Mouse (Mus musculus): ENCODE results near the gene Mef2a. TPM values are rescaled to one million over a fixed set of nuclear protein-coding genes. Genes with fewer than 3 reads are reported as not detected.

Gene Mef2a
- polyA plus RNA-seq, 1 experiment: 17.5 TPM

DNA sequence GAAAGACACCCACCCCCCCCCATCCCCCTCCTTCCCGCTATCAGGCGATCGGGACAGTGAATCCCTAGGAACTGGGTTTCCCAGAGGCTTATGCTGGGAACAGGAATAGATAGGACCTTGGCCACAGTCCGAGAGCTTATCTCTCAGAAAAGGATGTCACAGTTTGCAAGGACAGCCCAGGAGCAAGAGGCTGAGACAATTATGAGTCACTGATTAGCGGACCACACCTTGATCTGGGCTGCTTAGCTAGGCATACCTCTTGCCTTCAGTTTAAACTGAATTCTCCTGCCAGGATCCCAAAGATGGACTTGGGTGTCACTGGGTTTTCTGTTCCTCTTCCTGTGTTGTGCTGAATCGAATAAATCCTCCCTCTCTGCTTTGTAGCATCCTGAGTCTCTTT lies 156.3 kb downstream of the Mef2a start:
- Histone ChIP-seq H3K27me3 (ENCODE audit: control insufficient read depth, insufficient read depth, low read length) (no peaks in the 10 kb centered on the region), H3K4me1 (ENCODE audit: control insufficient read depth, insufficient read depth, insufficient read length) (no peaks in the 10 kb centered on the region), H3K36me3 (ENCODE audit: control insufficient read depth, insufficient read depth, low read length) (no peaks in the 10 kb centered on the region), H3K27ac (ENCODE audit: insufficient read depth, low read length) (no peak overlapping the region), H3K4me3 (ENCODE audit: extremely low read depth, insufficient read depth, insufficient read length) (no peak overlapping the region)
- WGBS: 73% methylated on average over 6 of the region's 6 CpGs
- no peak for DNase-seq (ENCODE audit: low read depth in 1 of 2, low spot score in 2 of 2)
- no peak for TF ChIP-seq POLR2A (IDR thresholded peaks at IDR 0.05; ENCODE audit: low read depth, low read length)
- no peak for TF ChIP-seq CTCF (IDR thresholded peaks at IDR 0.05; ENCODE audit: extremely low read depth, insufficient read depth, insufficient read length, insufficient replicate concordance)

DNA sequence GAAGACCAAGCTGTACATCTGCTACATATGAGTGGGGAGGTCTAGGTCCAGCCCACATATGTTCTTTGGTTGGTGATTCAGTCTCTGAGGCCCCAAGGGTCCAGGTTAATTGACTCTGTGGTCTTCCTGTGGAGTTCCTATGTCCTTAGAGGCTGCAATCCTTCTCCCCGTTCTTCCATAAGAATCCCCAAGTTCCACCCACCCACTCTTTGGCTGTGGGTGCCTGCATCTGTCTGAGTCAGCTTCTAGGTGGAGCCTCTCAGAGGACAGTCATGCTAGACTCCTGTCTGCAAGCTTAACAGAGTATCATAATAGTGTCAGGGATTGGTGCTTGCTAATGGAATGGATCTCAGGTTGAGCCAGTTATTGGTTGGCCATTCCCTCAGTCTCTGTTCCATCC lies 159.1 kb downstream of the Mef2a start:
- DNase-seq (ENCODE audit: low read depth in 1 of 2, low spot score in 2 of 2): no peak
- 91% methylated on average over 1 of the region's 1 CpGs for WGBS
- H3K27ac ChIP-seq (ENCODE audit: insufficient read depth, low read length): no peak overlapping the region

DNA sequence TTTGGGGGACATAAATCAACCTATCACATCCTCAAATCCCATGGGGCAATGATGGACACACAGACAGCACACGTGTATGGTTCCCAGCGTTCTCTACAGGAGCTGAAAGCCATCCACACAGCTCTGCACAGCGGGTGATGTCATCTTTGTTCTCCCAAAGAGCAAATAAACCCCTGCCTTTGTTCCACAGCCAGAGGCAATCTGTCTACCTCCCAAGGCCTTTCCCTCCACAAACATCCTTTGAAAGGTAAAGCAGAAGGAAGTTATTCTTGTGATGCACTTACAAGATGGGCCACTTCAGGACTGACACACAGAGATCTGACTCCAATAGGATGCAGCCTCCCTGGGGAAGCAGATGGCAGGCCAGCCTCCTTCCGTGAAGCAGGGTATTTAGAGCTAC lies 160.7 kb downstream of the Mef2a start:
- H3K4me1 ChIP-seq (ENCODE audit: control insufficient read depth, insufficient read depth, insufficient read length): no peaks in the 10 kb centered on the region
- H3K27ac ChIP-seq (ENCODE audit: insufficient read depth, low read length): no peak overlapping the region
- no peaks in the 10 kb centered on the region for H3K36me3 ChIP-seq (ENCODE audit: control insufficient read depth, insufficient read depth, low read length)
- TF ChIP-seq CTCF (IDR thresholded peaks at IDR 0.05; ENCODE audit: extremely low read depth, insufficient read depth, insufficient read length, insufficient replicate concordance) (no peak), POLR2A (IDR thresholded peaks at IDR 0.05; ENCODE audit: low read depth, low read length) (no peak)
- DNase-seq (ENCODE audit: low read depth in 1 of 2, low spot score in 2 of 2): no peak
- H3K27me3 ChIP-seq (ENCODE audit: control insufficient read depth, insufficient read depth, low read length): no peaks in the 10 kb centered on the region
- 86% methylated on average over 4 of the region's 4 CpGs for WGBS
- no peak overlapping the region for H3K4me3 ChIP-seq (ENCODE audit: extremely low read depth, insufficient read depth, insufficient read length)

More for the DNA sequence above, 159.1 kb downstream of the Mef2a start:
- Histone ChIP-seq H3K36me3 (ENCODE audit: control insufficient read depth, insufficient read depth, low read length) (no peaks in the 10 kb centered on the region), H3K4me3 (ENCODE audit: extremely low read depth, insufficient read depth, insufficient read length) (no peak overlapping the region), H3K4me1 (ENCODE audit: control insufficient read depth, insufficient read depth, insufficient read length) (no peaks in the 10 kb centered on the region), H3K27me3 (ENCODE audit: control insufficient read depth, insufficient read depth, low read length) (no peaks in the 10 kb centered on the region)
- TF ChIP-seq POLR2A (IDR thresholded peaks at IDR 0.05; ENCODE audit: low read depth, low read length) (no peak), CTCF (IDR thresholded peaks at IDR 0.05; ENCODE audit: extremely low read depth, insufficient read depth, insufficient read length, insufficient replicate concordance) (no peak)

DNA sequence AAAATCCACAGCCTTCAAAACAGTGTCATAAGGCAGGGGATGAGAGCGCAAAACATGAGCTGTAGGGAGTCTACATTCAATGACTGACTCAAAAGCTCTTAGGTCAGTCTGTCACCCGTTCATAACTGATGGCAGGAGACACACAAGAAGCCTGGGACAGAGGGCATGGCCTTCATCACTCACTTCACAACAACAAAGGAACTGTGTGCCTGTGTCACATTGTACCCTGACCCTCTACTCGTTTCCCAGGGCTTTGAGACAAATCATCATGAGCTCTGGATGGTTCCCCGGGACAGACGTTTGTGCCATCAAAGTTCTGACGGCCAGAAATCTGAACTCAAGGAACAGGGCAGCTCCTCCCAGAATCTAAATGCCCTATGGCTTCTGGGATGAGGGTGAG lies 161.3 kb downstream of the Mef2a start:
- Histone ChIP-seq H3K36me3 (ENCODE audit: control insufficient read depth, insufficient read depth, low read length) (no peaks in the 10 kb centered on the region), H3K27ac (ENCODE audit: insufficient read depth, low read length) (no peak overlapping the region), H3K4me1 (ENCODE audit: control insufficient read depth, insufficient read depth, insufficient read length) (no peaks in the 10 kb centered on the region), H3K4me3 (ENCODE audit: extremely low read depth, insufficient read depth, insufficient read length) (no peak overlapping the region), H3K27me3 (ENCODE audit: control insufficient read depth, insufficient read depth, low read length) (no peaks in the 10 kb centered on the region)
- TF ChIP-seq POLR2A (IDR thresholded peaks at IDR 0.05; ENCODE audit: low read depth, low read length): no peak
- TF ChIP-seq CTCF (IDR thresholded peaks at IDR 0.05; ENCODE audit: extremely low read depth, insufficient read depth, insufficient read length, insufficient replicate concordance): no peak
- 82% methylated on average over 6 of the region's 6 CpGs for WGBS
- no peak for DNase-seq (ENCODE audit: low read depth in 1 of 2, low spot score in 2 of 2)

DNA sequence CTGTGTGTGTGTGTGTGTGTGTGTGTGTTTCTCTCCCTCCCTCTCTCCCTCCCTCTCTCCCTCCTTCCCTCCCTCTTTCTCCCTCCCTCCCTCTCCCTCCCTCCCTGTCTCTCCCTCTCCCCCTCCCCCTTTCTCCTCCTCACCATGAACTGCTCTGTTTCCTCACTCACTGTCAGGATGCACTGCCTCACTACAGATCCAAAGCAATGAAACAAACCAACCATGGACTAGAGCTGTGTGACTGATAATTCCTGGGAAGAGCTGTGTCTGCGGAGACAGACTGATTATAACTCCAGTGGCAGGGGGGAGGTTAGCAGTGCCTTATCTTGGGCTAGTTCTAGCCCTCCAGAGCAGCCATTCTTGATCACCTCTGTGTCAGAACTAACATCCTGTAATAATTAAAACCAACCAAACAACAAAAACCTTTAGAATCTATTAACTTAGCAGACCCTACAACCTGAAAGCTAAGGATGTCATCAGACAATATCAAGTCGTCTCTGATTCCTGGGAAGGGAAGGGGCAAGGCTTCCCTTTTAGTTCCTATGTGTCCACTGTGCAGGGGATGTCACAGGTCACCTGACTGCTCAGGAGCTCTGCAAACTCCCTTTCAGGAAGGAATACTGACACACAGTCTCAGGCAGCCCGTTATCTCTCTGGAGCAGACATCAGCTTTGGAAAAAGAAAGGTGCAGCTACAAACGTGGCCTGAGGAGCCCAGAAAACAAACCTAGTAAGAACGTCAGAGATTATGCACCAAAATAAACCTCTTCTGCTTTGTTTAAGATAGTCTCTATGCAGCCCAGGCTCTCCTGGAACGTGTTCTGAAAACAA lies 162.4 kb downstream of the Mef2a start:
- Histone ChIP-seq H3K4me1 (ENCODE audit: control insufficient read depth, insufficient read depth, insufficient read length) (no peaks in the 10 kb centered on the region), H3K4me3 (ENCODE audit: extremely low read depth, insufficient read depth, insufficient read length) (no peak overlapping the region), H3K27ac (ENCODE audit: insufficient read depth, low read length) (no peak overlapping the region), H3K27me3 (ENCODE audit: control insufficient read depth, insufficient read depth, low read length) (no peaks in the 10 kb centered on the region), H3K36me3 (ENCODE audit: control insufficient read depth, insufficient read depth, low read length) (no peaks in the 10 kb centered on the region)
- WGBS: 58% methylated on average over 6 of the region's 6 CpGs
- no peak for DNase-seq (ENCODE audit: low read depth in 1 of 2, low spot score in 2 of 2)
- TF ChIP-seq CTCF (IDR thresholded peaks at IDR 0.05; ENCODE audit: extremely low read depth, insufficient read depth, insufficient read length, insufficient replicate concordance) (no peak), POLR2A (IDR thresholded peaks at IDR 0.05; ENCODE audit: low read depth, low read length) (no peak)

DNA sequence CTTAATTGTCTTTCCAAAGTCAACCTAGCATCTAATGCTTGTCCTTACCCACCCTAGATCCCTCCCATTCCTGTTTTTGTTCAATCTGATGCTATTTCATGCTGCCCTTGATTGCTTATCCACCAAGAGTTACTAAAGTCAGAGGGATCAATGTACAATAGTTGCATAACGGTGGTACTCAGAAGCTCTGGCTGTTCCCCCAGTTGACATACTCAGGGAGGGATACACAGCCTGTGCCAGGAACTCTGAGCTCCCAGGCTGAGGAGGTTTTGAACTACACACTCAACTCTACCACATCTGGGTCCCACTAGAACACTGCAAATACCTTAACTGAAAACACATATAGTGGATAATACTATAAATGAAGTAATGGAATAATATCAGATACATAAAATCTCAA lies 164.3 kb downstream of the Mef2a start:
- DNase-seq (ENCODE audit: low read depth in 1 of 2, low spot score in 2 of 2): no peak
- Histone ChIP-seq H3K36me3 (ENCODE audit: control insufficient read depth, insufficient read depth, low read length) (no peaks in the 10 kb centered on the region), H3K27ac (ENCODE audit: insufficient read depth, low read length) (no peak overlapping the region), H3K4me3 (ENCODE audit: extremely low read depth, insufficient read depth, insufficient read length) (no peak overlapping the region), H3K27me3 (ENCODE audit: control insufficient read depth, insufficient read depth, low read length) (no peaks in the 10 kb centered on the region), H3K4me1 (ENCODE audit: control insufficient read depth, insufficient read depth, insufficient read length) (no peaks in the 10 kb centered on the region)
- WGBS: 88% methylated on average over 1 of the region's 1 CpGs
- TF ChIP-seq POLR2A (IDR thresholded peaks at IDR 0.05; ENCODE audit: low read depth, low read length): no peak
- TF ChIP-seq CTCF (IDR thresholded peaks at IDR 0.05; ENCODE audit: extremely low read depth, insufficient read depth, insufficient read length, insufficient replicate concordance): no peak

DNA sequence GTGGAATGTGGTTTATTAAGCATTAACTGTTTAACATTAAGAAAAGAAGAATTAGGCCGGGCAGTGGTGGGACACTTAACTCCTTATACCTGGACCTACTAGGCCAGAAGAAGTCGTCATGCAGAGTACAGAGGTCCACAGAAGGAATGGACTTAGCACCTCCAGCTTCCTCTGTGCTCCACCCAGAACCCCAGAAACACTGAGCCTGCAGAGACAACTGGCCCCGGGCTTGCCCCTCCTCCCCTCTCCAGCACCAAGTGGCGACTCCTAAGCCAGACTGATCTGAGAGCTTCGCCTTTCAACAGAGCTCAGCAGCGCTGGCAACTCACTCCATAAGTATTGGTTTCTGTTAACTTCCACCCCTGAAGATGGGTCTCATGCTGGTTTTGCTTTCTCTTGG lies 165.0 kb downstream of the Mef2a start:
- TF ChIP-seq POLR2A (IDR thresholded peaks at IDR 0.05; ENCODE audit: low read depth, low read length) (no peak), CTCF (IDR thresholded peaks at IDR 0.05; ENCODE audit: extremely low read depth, insufficient read depth, insufficient read length, insufficient replicate concordance) (no peak)
- 73% methylated on average over 6 of the region's 6 CpGs for WGBS
- Histone ChIP-seq H3K4me1 (ENCODE audit: control insufficient read depth, insufficient read depth, insufficient read length) (no peaks in the 10 kb centered on the region), H3K27ac (ENCODE audit: insufficient read depth, low read length) (no peak overlapping the region), H3K4me3 (ENCODE audit: extremely low read depth, insufficient read depth, insufficient read length) (no peak overlapping the region), H3K27me3 (ENCODE audit: control insufficient read depth, insufficient read depth, low read length) (no peaks in the 10 kb centered on the region), H3K36me3 (ENCODE audit: control insufficient read depth, insufficient read depth, low read length) (no peaks in the 10 kb centered on the region)
- no peak for DNase-seq (ENCODE audit: low read depth in 1 of 2, low spot score in 2 of 2)

Data from spleen, adult 2 months (tissue).